Comparison of ENCODE assay signal across 14 mouse cellular contexts in genomic region chr19:53370233-53370632, GRCm38 (mm10). TPM values are rescaled to one million over a fixed set of nuclear protein-coding genes. Genes with fewer than 3 reads are reported as not detected.
DNase-seq lines count a peak whose midpoint lies in the region; ATAC-seq and TF ChIP-seq lines count a peak whose summit lies in the region.
"Had no signal": no experiment of that assay in that cellular context is flagged by ENCODE, and none has a peak within 500 bp of the region (broad histone marks: within the 10 kb centered on the region; RNA-seq: fewer than 3 reads in every experiment).

No protein-coding gene starts in this region.

- 77% methylated on average over 15 of the region's 15 CpGs for WGBS in embryonic facial prominence, embryonic 14.5 days
- 79% methylated on average over 15 of the region's 15 CpGs for WGBS in embryonic facial prominence, embryonic 10.5 days
- 74% methylated on average over 15 of the region's 15 CpGs for WGBS in kidney, postnatal 0 days
- WGBS in embryonic facial prominence, embryonic 15.5 days: 72% methylated on average over 15 of the region's 15 CpGs

- no peak overlapping the region for H3K4me3 ChIP-seq in embryonic facial prominence, embryonic 14.5 days (ENCODE audit: low read depth, low read length)
- H3K4me3 ChIP-seq in embryonic facial prominence, embryonic 10.5 days: no peak overlapping the region
- H3K4me3 ChIP-seq in kidney, postnatal 0 days (replicated peaks; ENCODE audit: low read depth, low read length): no peak overlapping the region
- H3K4me3 ChIP-seq in embryonic facial prominence, embryonic 15.5 days (replicated peaks): no peak overlapping the region
- H3K4me3 ChIP-seq: heart, embryonic 15.5 days; hindbrain, embryonic 10.5 days; neural tube, embryonic 13.5 days had no signal

- no peak overlapping the region for H3K27ac ChIP-seq in embryonic facial prominence, embryonic 14.5 days (replicated peaks; ENCODE audit: low read depth, low read length)
- no peak overlapping the region for H3K27ac ChIP-seq in embryonic facial prominence, embryonic 10.5 days (replicated peaks)
- 0 out of 2 replicates have a peak overlapping the region, but pooled peaks have one; percentile 47 for H3K27ac ChIP-seq in kidney, postnatal 0 days
- no peak overlapping the region for H3K27ac ChIP-seq in embryonic facial prominence, embryonic 15.5 days (replicated peaks)
- H3K27ac ChIP-seq: heart, embryonic 15.5 days; hindbrain, embryonic 10.5 days; neural tube, embryonic 13.5 days had no signal

- DNase-seq in embryonic facial prominence, embryonic 14.5 days (ENCODE audit: low spot score): no peak
- no peak for DNase-seq in embryonic facial prominence, embryonic 10.5 days (ENCODE audit: low spot score)
- DNase-seq in kidney, postnatal 0 days (ENCODE audit: low spot score): no peak
- DNase-seq in kidney, postnatal 4 days: no peak
- DNase-seq in ES-CJ7 (ENCODE audit: low read depth, low spot score): peak; percentile 73
- DNase-seq in right cerebral cortex, postnatal 14 days: no peak
- DNase-seq in spleen, adult 12 weeks (ENCODE audit: low spot score): no peak

- H3K4me2 ChIP-seq in embryonic facial prominence, embryonic 14.5 days (ENCODE audit: low read depth, low read length): no peak overlapping the region
- no peak overlapping the region for H3K4me2 ChIP-seq in kidney, postnatal 0 days (ENCODE audit: low read length)
- no peak overlapping the region for H3K4me2 ChIP-seq in embryonic facial prominence, embryonic 15.5 days (replicated peaks)

- no peak for TF ChIP-seq CTCF in kidney, postnatal 0 days (IDR thresholded peaks at IDR 0.05; ENCODE audit: low read depth)

- no peaks in the 10 kb centered on the region for H3K9me3 ChIP-seq in embryonic facial prominence, embryonic 14.5 days (ENCODE audit: control insufficient read depth, low read length)
- no peaks in the 10 kb centered on the region for H3K9me3 ChIP-seq in embryonic facial prominence, embryonic 10.5 days
- no peaks in the 10 kb centered on the region for H3K9me3 ChIP-seq in kidney, postnatal 0 days (replicated peaks; ENCODE audit: low read length)
- no peaks in the 10 kb centered on the region for H3K9me3 ChIP-seq in embryonic facial prominence, embryonic 15.5 days (replicated peaks)
- H3K9me3 ChIP-seq: heart, embryonic 15.5 days; hindbrain, embryonic 10.5 days; neural tube, embryonic 13.5 days had no signal

- no peak overlapping the region for H3K9ac ChIP-seq in embryonic facial prominence, embryonic 14.5 days (ENCODE audit: low read depth, low read length)
- no peak overlapping the region for H3K9ac ChIP-seq in kidney, postnatal 0 days (ENCODE audit: low read depth, low read length)
- H3K9ac ChIP-seq in embryonic facial prominence, embryonic 15.5 days: no peak overlapping the region
- H3K9ac ChIP-seq: heart, embryonic 15.5 days; neural tube, embryonic 13.5 days had no signal

- peaks cover 7% of the 10 kb centered on the region for H3K4me1 ChIP-seq in embryonic facial prominence, embryonic 14.5 days (ENCODE audit: control insufficient read depth, insufficient read depth, low read length)
- peaks cover 7% of the 10 kb centered on the region for H3K4me1 ChIP-seq in embryonic facial prominence, embryonic 10.5 days
- H3K4me1 ChIP-seq in kidney, postnatal 0 days (replicated peaks; ENCODE audit: insufficient read depth, low read length): peaks cover 5% of the 10 kb centered on the region; the same call in 1 of the 2 replicates
- H3K4me1 ChIP-seq in embryonic facial prominence, embryonic 15.5 days: peaks cover 19% of the 10 kb centered on the region

- H3K27me3 ChIP-seq in embryonic facial prominence, embryonic 14.5 days (replicated peaks; ENCODE audit: control insufficient read depth, insufficient read depth, low read length): no peaks in the 10 kb centered on the region
- no peaks in the 10 kb centered on the region for H3K27me3 ChIP-seq in embryonic facial prominence, embryonic 10.5 days (replicated peaks; ENCODE audit: low read depth, poor library complexity, severe bottlenecking)
- H3K27me3 ChIP-seq in kidney, postnatal 0 days (ENCODE audit: insufficient read depth, low read length): no peaks in the 10 kb centered on the region
- H3K27me3 ChIP-seq in embryonic facial prominence, embryonic 15.5 days: no peaks in the 10 kb centered on the region
- H3K27me3 ChIP-seq: heart, embryonic 15.5 days; neural tube, embryonic 13.5 days had no signal

- H3K36me3 ChIP-seq in embryonic facial prominence, embryonic 14.5 days (ENCODE audit: control insufficient read depth, insufficient read depth, low read length): peaks cover 36% of the 10 kb centered on the region; the same call in 1 of the 2 replicates
- H3K36me3 ChIP-seq in embryonic facial prominence, embryonic 10.5 days (replicated peaks): peaks cover 49% of the 10 kb centered on the region
- peaks cover 12% of the 10 kb centered on the region for H3K36me3 ChIP-seq in kidney, postnatal 0 days (ENCODE audit: insufficient read depth, low read length)
- peaks cover 31% of the 10 kb centered on the region for H3K36me3 ChIP-seq in embryonic facial prominence, embryonic 15.5 days

- 0 out of 2 replicates have a peak, but pooled peaks have one; percentile 13 for ATAC-seq in embryonic facial prominence, embryonic 14.5 days (ENCODE audit: low read depth)
- ATAC-seq in kidney, postnatal 0 days (replicated peaks; ENCODE audit: low FRiP score, low read depth): no peak
- 0 out of 2 replicates have a peak, but pooled peaks have one; percentile 57 for ATAC-seq in embryonic facial prominence, embryonic 15.5 days (ENCODE audit: insufficient number of reproducible peaks, low FRiP score, low TSS enrichment, low read depth)

RNA-seq across cellular contexts. Expression of gene Gm10197, which starts 1.3 kb away (rescaled TPM):
- polyA plus RNA-seq in embryonic facial prominence, embryonic 14.5 days (2014; fragmentation: Nextera tagmentation; extraction: Ambion mirVana): 6.4 TPM in 1 of 2 replicates, not detected in the other
- polyA plus RNA-seq in embryonic facial prominence, embryonic 10.5 days (2016; fragmentation: Nextera tagmentation; extraction: Ambion mirVana): 2.0 and 3.6 TPM in 2 replicates
- polyA plus RNA-seq in kidney, postnatal 0 days (2015; fragmentation: Nextera tagmentation; extraction: Ambion mirVana): not detected in 2 replicates
- not detected in 2 replicates for polyA plus RNA-seq in embryonic facial prominence, embryonic 15.5 days (2015; fragmentation: Nextera tagmentation; extraction: Ambion mirVana)
- polyA plus RNA-seq: activated CD4-positive, CD25-positive, alpha-beta regulatory T cell, adult 4 months; frontal cortex, adult 2 months; heart, embryonic 15.5 days; hindbrain, embryonic 10.5 days; midbrain, postnatal 0 days; neural tube, embryonic 13.5 days had no signal

RNA-seq across cellular contexts. Expression of gene Smndc1, which starts 20.1 kb away (rescaled TPM):
- polyA plus RNA-seq in embryonic facial prominence, embryonic 14.5 days (2014; fragmentation: Nextera tagmentation; extraction: Ambion mirVana): 38.8 and 40.2 TPM in 2 replicates
- 46.7 and 49.1 TPM in 2 replicates for polyA plus RNA-seq in embryonic facial prominence, embryonic 10.5 days (2016; fragmentation: Nextera tagmentation; extraction: Ambion mirVana)
- polyA plus RNA-seq in kidney, postnatal 0 days (2015; fragmentation: Nextera tagmentation; extraction: Ambion mirVana): 47.2 and 47.6 TPM in 2 replicates
- polyA plus RNA-seq in embryonic facial prominence, embryonic 15.5 days (2015; fragmentation: Nextera tagmentation; extraction: Ambion mirVana): 34.7 and 41.6 TPM in 2 replicates

RNA-seq across cellular contexts. Expression of gene Mxi1, which starts 59.9 kb away (rescaled TPM):
- polyA plus RNA-seq in embryonic facial prominence, embryonic 14.5 days (2014; fragmentation: Nextera tagmentation; extraction: Ambion mirVana): 36.0 and 36.6 TPM in 2 replicates
- polyA plus RNA-seq in embryonic facial prominence, embryonic 10.5 days (2016; fragmentation: Nextera tagmentation; extraction: Ambion mirVana): 29.2 and 33.0 TPM in 2 replicates
- 51.9 and 55.0 TPM in 2 replicates for polyA plus RNA-seq in kidney, postnatal 0 days (2015; fragmentation: Nextera tagmentation; extraction: Ambion mirVana)
- 41.7 and 47.9 TPM in 2 replicates for polyA plus RNA-seq in embryonic facial prominence, embryonic 15.5 days (2015; fragmentation: Nextera tagmentation; extraction: Ambion mirVana)
